Mouse (Mus musculus) c-Kit-positive CD71-positive TER-119-positive erythroid progenitor cells, embryonic 14.5 days (primary cell): ENCODE results near the gene Gmps.

Source experiments
- DNase-seq: peaks from one replicate; pipeline ENCODE4 v3.0.0-alpha.2; 2013; ENCODE audit warnings: low spot score

Gene Gmps

DNA sequence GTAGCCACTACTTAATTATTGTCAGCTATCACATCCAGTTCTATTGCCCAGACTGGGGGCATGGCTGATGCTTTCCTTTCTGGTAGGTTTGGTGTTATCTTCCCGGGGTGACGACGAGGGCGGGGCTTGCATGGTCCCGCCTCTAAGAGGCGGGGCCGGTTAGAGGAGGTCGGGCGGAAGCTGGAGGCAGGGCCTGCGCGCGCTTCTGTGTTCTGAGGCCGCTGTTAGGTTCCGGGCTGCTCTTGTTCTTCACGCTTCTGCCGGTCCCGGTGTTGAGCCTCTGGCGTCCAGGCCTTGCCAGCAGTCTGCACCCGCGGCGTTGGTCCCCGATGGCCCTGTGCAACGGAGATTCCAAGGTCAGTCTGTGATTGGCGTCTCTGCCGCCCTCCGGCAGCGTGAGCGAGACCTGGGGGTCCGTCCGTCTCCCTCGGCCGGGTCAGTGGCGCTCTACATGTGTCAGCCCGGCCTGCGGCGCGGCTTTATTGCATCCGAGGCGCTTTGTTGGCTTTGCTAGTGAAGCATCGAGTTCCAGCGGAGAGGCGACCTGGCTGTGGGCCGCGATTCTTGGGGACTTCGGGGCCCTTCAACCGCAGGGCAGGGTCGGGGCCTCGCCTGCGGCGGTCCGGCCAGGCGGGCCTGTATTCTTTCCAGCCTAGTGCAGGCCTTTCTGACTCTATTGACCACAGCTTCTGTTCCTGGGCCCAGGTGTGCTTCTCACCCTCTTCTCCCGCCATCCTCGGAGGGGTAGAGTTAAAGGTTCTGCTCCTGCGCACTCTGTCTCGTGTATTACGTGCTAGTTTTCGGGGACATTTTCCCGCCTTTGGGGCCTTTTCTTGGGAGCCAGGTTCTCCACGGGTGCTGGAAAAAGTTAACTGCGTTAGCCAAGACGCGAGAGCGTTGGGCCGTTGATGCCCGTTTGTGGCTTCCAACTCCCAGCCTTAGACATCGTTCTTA lies at the start of gene Gmps:
TSS of gene Gmps (plus strand) at position 152 of the 954 bp plus-strand sequence.
- peak; percentile 94 for DNase-seq

DNA sequence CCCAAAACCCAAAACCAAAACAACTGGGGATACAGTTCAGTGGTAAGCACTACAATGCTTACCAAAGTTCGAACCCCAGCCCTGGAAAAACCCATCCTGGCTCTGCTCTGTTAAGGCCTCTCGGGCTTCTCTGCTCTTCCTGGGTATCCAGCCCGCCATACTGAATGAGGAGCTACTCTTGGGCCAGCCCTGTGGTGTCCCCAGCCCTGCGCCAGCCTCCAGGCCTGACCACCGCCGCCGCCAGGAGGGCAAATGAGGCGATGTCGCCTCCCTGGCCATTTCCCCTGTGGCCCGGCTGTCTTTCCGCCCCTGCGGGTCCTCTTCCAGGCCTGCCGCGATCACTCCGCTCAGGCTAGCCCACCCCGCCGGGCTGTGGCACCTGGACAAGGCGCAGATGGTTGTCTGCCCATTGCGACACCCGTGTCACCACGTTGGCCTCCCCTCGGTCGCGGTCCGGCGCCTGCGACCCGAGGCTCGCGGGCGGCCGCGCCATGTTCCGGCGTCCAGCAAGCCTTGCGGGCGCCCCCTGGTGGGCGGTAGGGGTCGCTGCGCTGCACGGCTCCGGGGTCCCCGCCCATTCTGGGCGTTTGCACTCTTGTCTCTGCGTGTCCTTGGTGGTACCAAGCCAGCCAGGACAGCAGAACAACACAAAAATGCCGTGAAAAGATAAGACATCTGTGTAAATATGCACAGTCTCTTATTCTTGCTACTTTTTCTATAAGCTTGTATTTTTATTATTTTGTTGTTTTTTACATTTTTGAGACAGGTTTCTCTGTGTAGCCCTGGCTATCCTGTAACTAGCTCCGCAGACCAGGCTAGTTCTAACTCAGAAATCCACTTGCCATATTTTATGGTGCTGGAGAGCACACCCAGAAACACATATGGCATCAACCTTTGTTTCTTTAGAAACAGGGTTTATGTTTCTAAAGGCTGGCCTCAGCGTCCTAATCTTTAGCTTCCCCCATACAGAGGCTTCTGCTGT lies 46.7 kb upstream of the Gmps start, which contains the start of gene E130311K13Rik:
TSS of gene E130311K13Rik (minus strand) at position 595 of the 982 bp plus-strand sequence.
- peak; percentile 82 for DNase-seq

DNA sequence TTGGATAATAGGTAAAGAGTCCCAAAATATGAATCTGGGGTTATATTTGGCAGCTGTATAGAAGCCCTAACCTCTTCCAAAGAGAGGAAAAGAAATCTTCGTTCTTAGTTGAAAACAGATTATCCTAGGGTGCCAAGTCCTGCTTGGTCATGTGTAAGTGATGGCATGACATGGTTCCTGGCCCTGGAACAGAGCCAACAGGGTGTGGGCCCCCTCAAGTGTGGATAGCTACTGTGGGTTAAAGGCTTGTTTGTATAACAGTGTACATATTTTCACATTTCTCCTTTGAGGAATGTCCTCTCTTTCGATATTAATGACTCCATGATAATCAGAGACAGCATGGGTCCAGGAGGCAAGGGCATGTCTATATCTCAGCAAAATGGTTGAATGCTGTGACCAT lies 37.0 kb upstream of the Gmps start:
- no peak for DNase-seq

- DNase-seq = no peak
Observed at GRCm38 (mm10) chr3:63941204-63941850, 34.6 kb upstream of the Gmps start.

GRCm38 (mm10) chr3:63949837-63950236 lies 26.1 kb upstream of the Gmps start:
- DNase-seq = no peak

DNA sequence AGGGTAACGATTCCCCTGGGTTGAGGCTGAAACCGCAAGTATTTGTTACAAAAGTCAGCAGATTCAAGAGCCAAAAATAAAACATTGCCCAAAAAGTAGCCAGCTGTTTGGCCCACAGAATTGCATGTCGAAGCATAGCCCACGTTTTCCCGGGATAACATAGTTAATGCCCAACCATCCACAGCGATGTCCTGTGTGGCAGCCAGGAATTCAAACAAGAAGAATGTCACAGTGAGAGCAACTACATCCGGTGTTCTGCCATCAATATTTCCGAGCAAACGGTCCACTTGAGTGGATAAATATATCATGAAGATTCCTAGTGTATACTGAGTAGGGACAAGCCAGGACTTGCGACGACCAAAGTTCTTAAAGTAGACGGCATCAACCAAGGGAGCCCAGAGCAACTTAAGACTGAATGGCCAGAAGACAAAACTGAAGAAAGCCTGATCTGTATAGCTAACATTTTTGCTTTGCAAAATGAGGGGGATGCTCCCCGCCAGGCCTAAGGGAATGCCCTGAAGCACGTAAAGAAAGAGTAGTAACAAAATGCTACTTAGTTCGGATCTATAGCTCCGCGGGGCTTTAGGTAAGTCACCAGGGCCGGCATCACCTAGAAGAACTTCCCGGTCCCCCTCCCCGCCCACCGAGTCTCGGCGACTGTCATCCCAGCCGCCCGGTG lies 12.3 kb upstream of the Gmps start:
- no peak for DNase-seq

GRCm38 (mm10) chr3:63964100-63964921 lies 11.6 kb upstream of the Gmps start, which contains the start of gene Slc33a1:
Gene Slc33a1, minus strand, starts transcription at chr3:63964768.
- DNase-seq = peak; percentile 99

DNA sequence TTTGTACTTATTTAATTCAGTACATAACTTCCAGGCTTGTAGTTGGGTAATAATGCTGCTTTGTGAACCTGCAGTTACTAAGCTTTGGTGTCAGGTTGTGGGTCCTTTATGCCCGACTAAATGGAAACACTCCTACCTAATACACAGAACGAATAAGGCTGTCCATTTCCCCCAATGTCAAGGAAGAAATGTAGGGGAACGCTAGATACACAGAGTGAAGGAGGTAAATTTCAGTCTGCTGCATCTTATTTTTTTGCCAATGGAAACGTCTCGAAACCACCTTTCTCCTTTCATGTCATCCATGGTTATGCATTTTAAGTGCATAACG lies 11.0 kb upstream of the Gmps start:
- DNase-seq = no peak

GRCm38 (mm10) chr3:63965929-63966328 lies 10.0 kb upstream of the Gmps start:
- DNase-seq = no peak

DNA sequence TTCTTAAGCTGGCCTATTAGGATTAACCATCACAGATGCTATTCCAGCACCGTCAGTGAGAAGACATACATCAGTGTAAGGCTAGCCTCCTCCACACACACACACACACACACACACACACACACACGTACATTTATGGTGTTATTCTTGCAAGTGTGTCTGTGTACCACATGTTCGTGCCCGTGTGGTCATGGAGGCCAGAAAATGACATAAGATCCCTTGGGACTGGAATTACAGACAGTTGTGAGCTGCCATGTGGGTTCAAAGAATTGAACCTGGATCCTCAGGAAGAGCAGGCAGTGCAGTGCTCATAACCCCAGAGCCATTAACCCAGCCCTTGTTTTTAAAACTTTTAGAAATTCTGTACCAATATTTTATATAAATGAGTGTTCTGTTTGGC lies 2.0 kb downstream of the Gmps start:
- no peak for DNase-seq

GRCm38 (mm10) chr3:63986656-63987055 lies 10.8 kb downstream of the Gmps start:
- no peak for DNase-seq

GRCm38 (mm10) chr3:63988722-63989440 lies 13.0 kb downstream of the Gmps start:
- no peak for DNase-seq

GRCm38 (mm10) chr3:64021436-64021835 lies 45.5 kb downstream of the Gmps start:
- DNase-seq = no peak

DNA sequence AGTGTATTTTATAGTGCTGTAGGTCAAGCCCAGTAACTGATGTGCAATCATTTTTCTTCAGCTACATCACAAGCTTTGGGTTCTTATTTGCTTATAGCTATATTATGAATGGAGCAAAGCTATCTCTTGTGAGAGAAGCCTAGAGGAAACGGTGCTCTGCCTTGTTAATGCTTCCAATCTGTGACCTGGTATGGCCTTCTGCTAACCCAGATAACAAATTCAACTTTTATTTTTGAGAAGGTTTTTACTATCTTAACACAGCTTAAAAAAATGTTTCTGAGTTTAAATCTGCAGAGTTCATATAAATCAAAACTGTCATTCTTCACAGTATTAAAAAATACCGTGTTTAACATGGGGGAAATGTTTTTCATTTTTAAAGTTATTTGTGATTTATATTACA lies 46.0 kb downstream of the Gmps start:
- no peak for DNase-seq

DNA sequence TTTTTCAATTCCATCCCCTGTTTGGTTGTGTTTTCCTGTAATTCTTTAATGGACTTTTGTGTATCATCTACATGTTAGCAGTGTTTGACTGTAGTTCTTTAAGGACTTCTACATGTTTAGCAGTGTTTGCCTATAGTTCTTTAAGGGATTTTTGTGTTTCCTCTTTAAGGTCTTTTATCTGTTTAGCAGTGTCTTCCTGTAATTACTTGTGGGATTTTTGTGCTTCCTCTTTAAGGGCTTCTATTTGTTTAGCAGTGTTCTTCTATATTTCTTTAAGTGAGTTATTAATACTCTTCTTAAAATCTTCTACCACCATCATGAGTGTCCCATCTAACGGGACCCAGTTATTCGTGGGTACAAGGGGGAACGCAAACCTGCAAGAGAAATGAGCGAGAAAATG lies 53.9 kb downstream of the Gmps start:
- no peak for DNase-seq

DNA sequence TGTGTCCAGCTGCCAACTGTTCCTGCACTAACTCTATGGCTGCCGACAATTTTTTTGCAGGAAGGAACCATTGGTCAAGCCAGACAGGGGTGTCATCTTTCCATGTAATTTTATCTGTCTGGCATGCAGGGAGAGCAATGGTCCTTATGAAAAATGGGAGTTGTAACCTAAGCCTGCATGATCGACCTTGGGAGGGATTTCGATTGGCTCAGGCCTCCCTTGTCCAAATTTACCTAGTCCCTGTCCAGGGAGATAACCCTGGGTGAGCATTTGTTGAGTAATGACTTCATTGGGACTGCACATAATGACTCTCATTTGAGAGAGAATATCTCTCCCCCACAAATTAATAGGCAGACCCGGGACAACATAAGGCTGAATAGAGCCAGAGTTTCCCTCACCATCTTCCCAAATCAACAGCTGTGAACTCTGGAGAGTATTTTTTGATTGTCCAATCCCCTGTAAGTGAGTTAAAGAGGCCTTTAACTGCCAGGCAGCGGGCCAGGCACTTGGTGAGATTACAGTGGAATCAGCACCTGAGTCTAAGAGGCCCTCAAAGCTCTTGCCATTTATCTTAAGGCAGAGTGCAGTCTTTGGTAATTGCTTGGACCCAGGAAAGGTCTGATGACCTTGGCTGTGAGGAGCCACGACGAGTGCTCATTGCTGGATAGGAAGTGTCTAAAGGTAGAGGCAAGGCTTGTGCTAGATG lies 62.4 kb downstream of the Gmps start:
- no peak for DNase-seq

DNA sequence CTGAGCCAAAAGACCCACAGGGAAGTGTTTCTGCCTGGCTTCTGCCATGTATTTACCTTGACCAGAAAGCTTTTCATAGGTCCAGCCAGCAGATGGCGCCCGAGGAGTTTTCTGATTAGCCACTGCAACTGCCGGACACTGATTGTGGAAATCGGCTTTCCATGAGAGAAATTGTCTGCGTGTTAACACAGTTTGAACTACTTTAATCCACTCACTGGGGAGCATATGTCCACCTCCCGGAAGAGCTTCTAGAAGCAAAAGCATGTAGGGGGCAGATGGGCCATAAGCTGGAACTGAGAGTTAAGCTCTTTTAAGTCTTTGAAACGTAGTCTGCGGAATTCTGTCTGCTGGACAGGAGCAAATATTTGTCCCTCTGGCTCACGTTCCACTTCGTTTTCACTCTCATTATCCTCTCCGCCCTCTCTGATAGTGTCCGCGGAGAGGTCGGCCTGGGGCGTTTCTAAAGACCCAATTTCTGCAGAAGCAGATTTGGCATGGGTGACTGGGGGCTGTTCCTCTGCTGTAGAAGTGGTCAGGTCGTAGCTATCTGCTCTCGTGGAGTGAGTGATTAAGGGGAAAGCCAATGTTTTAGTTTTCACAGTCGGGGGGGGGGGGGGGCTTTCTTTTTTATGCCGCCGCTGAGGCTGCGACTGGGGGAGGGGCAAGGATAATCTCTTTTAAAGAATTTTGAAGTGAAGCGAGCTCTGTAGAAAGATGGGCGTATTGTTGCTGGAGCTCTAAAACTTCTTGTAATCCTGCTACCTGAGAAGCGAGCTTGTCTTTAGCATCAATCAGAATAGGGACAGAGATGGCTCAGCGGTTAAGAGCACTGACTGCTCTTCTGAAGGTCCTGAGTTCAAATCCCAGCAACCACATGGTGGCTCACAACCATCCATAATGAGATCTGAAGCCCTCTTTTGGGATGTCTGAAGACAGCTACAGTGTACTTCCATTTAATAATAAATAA lies 64.2 kb downstream of the Gmps start:
- peak; percentile 53 for DNase-seq
